Mouse (Mus musculus) heart, adult 2 months (tissue): ENCODE data around the gene Tspan4.

ENCODE experiments used
- CTCF ChIP-seq: fragments of 200-600 bp; IDR thresholded peaks from 2 replicates; pipeline ENCODE4 v1.8.1; 2022; ENCODE audit warnings: antibody characterized with exemption, mild to moderate bottlenecking, moderate library complexity
- POLR2A ChIP-seq: fragments of 200-500 bp; IDR thresholded peaks from 2 replicates; pipeline ENCODE4 v1.6.1; 2011; ENCODE audit warnings: mild to moderate bottlenecking, low read depth, low read length, control low read depth; ENCODE audit not compliant: insufficient read depth

- TF ChIP-seq POLR2A, result no peak
- no peak for TF ChIP-seq CTCF
These were observed 33.6 kb upstream of the Tspan4 start for GRCm38 (mm10) chr7:141441460-141441859.
